Mouse (Mus musculus) left cerebral cortex, postnatal 14 days (tissue): ENCODE results near the gene Foxl2. TPM values are rescaled to one million over a fixed set of nuclear protein-coding genes. Genes with fewer than 3 reads are reported as not detected.

Source experiments
- DNase-seq, 2 experiments: peaks; one replicate each; pipeline ENCODE4 v3.0.0; 2021 to 2022; ENCODE audit warnings: low spot score in 2 of 2, mixed read lengths in 1 of 2
- intact Hi-C: fragments of 180-260 bp; cut with DNase I; formaldehyde crosslinking; loops from one replicate; pipeline ENCODE4 v1.15.1; 2025
- total RNA-seq, 2 experiments: library from RNA; stranded (reverse); gene quantifications; 2 replicates each; pipeline ENCODE4 v1.2.3; 2021

The Foxl2 gene
- total RNA-seq, 2 experiments from 2014 or later: 0.86 to 1.7 TPM

GRCm38 (mm10) chr9:98959851-98960250 is 4.8 kb downstream of the Foxl2 start:
- no peak for DNase-seq
- intact Hi-C loops: loop anchor here (5.0 to 10.0 kb wide), 3 partner anchors 313 to 912 kb away; no protein-coding TSS in a partner anchor

DNA sequence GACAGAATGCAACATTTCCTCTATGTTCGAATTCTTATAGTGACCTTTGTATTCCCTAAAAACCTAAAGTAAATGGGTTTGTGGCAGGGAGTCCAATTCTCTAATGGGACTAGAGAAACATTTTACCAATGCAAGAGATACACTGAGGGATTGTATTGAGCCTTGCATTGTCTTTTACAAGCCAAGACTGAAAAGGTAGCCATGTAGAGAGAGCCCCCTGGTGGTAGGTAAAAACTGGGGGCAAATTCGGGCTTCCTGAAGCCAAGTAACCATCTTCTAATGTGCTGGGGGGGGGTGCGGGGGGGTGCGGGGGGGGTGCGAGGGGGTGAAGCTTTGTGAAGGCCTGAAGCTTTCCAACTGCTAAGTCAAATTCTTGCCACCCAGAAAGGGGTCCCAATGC is 5.3 kb downstream of the Foxl2 start:
- DNase-seq: no peak
- intact Hi-C loops: loop anchor here (5.0 kb wide), 1 partner anchor 313 kb away; no protein-coding TSS in a partner anchor

- intact Hi-C loops: loop anchor here (5.0 kb wide), 1 partner anchor 315 kb away; no protein-coding TSS in a partner anchor
- no peak for DNase-seq
These were observed 6.7 kb downstream of the Foxl2 start for GRCm38 (mm10) chr9:98961591-98962477.

DNA sequence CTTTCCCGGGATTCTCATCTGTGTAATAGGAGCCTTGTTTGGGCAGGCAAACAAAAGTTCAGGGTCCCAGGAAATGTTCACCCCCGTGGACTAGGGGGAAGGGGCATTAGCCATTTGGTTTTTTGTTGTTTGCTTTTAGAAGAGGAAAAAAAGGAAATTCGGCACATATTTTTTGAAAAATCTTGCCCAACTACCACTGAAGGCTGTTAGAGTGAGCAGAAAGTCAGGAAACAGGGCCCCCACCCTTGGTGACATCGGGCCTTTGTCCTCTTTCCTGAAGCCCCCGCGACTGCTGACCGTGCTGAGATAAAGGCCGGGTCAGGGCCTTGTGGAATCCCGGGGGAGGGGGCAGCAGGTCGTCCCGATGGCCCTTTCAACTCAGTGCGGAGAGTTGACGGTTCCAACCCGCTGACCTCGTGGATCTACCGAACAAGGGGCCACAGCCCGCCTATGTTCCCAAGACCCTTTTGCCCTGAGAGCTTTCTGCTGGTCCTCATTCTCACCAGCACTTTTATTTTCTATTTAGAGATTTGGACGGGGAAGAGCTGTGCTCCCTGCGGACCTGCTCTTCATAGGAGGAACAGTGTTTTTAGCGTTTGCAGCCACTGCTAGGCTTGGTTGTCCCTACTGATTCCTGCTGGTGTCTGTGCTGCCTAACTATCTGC is 7.5 kb downstream of the Foxl2 start:
- intact Hi-C loops: loop anchor here (5.0 kb wide), 1 partner anchor 315 kb away; no protein-coding TSS in a partner anchor
- DNase-seq: no peak

DNA sequence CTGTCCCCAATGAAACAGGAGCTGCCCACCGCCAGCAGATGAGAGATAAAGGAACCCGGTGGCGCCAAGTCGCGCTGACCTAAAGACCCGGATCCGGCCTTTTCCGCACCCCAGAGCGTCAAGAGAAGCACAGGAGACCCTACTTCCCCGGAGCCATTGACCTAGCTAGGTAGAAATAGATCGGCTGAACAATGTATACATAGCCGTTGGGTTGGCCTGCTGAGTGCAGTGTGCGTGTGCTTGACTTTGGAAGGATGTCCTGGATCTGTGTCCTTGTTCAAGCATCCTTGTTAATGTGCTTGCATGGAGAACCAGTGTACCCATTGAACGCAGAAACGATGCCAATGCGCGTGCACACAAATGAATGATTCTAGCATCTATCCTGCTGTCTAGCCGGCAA is 8.6 kb downstream of the Foxl2 start:
- DNase-seq: no peak
- intact Hi-C loops: loop anchor here (5.0 kb wide), 1 partner anchor 316 kb away; no protein-coding TSS in a partner anchor

DNA sequence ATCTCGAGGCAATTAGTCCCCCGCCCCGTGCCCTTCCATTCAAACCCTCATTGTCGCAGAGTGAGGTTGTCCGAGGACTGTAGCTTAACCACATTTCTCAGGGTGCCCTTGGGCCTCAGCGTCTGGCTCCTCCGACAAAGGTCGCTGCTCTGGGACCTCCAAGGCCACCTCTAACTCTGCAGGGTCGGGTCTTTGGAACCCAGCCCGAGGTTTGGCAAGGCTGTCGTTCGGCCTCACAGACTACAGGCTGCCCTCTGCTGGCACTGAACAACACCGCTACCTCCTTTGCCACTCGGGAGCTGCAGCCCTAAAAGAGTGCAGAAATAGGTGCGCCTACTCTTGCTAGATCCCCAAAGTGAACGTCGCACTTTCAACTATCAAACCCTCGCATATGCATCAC is 10.0 kb downstream of the Foxl2 start:
- intact Hi-C loops: no loop called here
- DNase-seq: peak; percentile 26 to 28

DNA sequence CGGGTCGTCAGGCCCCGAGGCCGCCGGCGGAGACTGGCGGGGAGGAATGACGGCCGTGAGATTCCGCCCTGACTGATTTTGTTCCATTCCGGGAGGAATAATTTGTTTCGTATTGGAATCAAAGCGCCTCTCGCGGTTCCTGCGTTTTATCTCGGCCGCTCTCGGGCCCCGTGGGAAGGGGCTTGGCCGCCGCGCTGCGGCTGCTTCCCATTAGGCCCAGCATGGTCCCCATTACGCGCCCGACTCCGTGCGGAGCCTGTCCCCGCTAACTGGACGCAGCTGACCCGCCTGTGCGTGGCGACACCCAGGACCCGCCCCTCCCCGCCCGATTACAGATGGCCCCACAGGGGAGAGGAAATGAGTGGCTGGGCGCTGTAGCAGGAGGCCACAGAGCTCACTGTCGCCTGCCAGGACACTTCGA is 18.0 kb downstream of the Foxl2 start:
- DNase-seq: no peak
- intact Hi-C loops: loop anchor here (10.0 kb wide), 1 partner anchor 482 kb away; the partner anchor contains the start of gene Nme9

DNA sequence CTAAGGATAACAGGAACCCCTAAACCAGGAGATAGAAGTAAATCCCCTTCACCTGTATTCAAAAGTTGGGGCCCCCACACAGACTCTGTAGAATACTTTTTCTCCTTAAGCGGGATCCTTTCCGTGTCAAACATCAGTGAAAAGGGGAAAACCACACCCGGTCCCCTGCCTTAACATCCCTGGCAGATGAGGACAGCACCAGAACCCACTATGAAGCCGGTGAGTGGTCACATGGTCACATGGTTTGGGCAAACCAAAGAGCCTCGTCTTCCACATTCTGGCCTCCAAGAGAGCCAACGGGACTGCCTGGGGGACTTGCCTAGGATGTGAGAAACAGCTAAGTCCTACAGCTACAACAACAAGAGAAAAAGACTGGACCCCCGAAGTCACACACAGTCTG is 18.5 kb downstream of the Foxl2 start:
- intact Hi-C loops: loop anchor here (10.0 kb wide), 1 partner anchor 481 kb away; the partner anchor contains the start of gene Nme9
- DNase-seq: no peak

DNA sequence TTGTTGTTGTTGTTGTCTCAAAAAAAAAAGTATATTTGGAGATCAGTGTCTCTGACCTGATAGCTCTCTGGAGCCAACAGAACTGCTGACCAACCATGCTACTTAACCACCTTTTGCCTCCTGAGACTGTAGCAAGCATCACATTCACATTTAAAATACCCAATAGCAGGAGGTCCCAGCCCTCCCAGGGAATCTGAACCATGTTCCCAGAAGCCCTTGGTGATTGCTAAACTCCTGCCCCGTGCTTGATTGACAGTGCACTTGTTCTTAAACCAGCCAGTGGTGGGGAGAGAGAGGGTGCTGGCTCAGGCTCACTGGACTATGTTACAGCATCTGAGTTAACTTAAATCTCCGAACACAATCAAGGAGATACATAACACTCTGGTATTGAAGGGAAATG is 19.8 kb downstream of the Foxl2 start:
- intact Hi-C loops: loop anchor here (5.0 to 10.0 kb wide), 2 partner anchors 402 to 480 kb away; partner anchors contain the start of gene Nme9
- DNase-seq: no peak

- intact Hi-C loops: loop anchor here (5.0 to 10.0 kb wide), 2 partner anchors 401 to 479 kb away; partner anchors contain the start of gene Nme9
- no peak for DNase-seq
These were observed 21.0 kb downstream of the Foxl2 start for GRCm38 (mm10) chr9:98976081-98976480.

- no peak for DNase-seq
- intact Hi-C loops: loop anchor here (5.0 to 10.0 kb wide), 2 partner anchors 401 to 478 kb away; partner anchors contain the start of gene Nme9
These were observed 21.4 kb downstream of the Foxl2 start for GRCm38 (mm10) chr9:98976520-98976919.

DNA sequence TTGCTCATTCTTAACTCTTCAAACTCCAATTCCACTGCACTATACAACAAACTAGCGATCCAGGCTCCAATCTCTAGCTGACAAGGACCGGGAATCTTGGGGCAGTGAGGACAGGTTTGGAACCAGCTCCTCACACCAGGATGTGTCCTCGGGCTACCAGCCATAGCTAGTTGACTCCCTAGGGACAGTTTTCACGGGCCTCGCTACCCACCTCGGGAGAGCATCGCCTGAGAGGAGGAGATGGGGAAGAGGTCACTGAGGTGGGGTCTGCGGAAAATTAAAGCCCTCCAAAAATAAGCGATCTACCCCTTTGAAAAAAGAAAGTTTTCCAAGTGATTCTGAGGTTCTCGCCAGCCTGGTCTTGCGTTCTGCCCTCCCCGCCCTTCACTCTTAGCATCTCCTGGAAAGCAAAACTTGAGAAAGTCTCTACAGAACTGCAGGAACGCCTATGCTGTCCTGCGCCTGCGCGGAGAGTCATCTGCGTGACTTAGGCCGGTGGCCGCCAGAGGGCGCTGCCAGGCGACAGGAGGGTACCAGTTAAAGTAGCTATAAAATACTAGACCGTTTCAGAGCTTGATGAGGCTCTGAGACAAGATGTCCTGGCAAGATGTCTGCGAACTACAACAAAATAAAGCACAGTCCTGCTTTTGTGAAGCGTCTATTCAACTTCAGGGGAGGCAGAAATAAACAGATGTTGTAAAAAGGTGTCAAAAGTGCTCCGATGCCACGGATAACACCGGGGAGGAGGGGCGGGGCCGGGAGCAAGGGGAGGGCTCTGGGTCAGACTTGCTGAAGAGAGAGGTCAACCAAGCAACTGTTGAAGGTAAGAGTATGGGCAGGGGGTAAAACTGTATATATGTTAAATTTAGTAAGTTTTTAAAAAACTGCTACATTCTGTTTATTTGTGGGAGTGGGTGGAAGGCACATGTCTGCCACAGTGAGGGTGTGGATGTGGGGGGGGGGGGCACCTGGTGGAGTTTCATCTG is 24.6 kb downstream of the Foxl2 start:
- intact Hi-C loops: loop anchor here (5.0 to 10.0 kb wide), 3 partner anchors 265 to 475 kb away; partner anchors contain the start of genes Cep70 and Nme9
- DNase-seq: peak; percentile 88 to 91

DNA sequence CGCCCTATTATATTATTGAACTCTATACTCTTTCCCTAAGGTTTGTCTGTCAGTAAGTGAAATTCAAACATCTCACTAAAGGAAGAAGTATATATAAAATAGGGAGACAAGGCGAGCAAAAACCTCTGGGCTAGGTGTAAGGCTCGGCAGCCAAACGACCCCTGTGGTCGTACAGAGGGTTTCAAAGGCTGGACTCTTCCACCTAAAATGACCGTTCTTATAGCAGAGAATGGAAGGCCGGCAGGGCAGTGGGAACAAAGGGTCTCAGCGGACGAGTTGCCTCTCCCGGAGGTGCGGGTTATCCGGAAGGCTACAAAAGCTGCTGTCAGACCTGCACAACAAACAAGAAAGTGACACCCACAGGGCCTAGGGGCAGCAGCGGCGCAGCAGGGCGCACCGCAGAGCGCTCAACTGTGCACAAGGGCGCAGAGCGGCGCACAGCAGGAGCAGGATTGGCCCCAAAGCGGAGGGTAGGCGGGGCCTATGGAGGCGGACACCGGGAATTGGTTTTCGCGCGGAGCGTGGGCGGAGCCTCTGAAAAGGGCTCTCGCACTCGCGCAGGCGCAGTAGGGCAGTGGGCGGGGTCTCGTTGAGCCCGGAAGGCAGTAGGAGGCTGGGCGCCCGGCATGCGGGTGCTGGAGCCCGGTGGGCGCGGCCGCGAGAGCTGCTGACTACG is 30.9 kb downstream of the Foxl2 start, which contains the start of gene Faim:
Faim (plus strand) TSS at position 574 of the 676 bp plus-strand sequence.
- peak; percentile 100 for DNase-seq
- intact Hi-C loops: loop anchor here (10.0 kb wide), 1 partner anchor 259 kb away; the partner anchor contains the start of gene Cep70

GRCm38 (mm10) chr9:98986476-98987096 is 31.5 kb downstream of the Foxl2 start:
- intact Hi-C loops: loop anchor here (10.0 kb wide), 1 partner anchor 258 kb away; the partner anchor contains the start of gene Cep70
- DNase-seq: peak in 1 of 2 experiments; percentile 12

DNA sequence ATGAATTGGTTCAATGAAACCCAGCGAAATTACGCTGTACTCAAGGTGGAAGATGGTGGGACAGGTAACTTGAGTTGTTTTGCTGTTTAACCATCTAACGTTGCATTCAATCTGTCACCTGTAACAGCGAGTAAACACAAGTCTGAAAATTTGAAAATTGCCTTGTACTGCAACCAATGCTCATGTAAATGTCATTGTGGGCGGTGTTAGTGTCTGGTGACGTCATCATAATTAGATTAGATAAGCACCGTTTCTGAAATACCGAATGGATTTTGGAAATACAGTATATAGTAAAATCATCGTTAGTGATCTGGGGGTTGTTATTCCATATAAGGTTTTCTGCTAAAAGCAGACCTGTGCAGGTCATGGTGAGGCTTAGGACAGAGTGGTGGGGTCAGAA is 32.0 kb downstream of the Foxl2 start:
- DNase-seq: peak in 1 of 2 experiments; percentile 26
- intact Hi-C loops: loop anchor here (10.0 kb wide), 1 partner anchor 258 kb away; the partner anchor contains the start of gene Cep70

- DNase-seq: no peak
- intact Hi-C loops: no loop called here
These were observed 39.0 kb downstream of the Foxl2 start for GRCm38 (mm10) chr9:98994103-98994502.

- intact Hi-C loops: no loop called here
These were observed 44.8 kb downstream of the Foxl2 start for GRCm38 (mm10) chr9:98999881-99000339.

More at GRCm38 (mm10) chr9:98999881-99000339, 44.8 kb downstream of the Foxl2 start:
- DNase-seq: peak; percentile 13 to 40
